Mouse (Mus musculus) E14TG2a.4 (cell line): ENCODE measurements around the gene Tssk1.

ENCODE experiments used
- CTCF ChIP-seq: conservative IDR thresholded peaks from 2 replicates; pipeline ENCODE4 v1.5.1; 2014; ENCODE audit warnings: low read length
- NANOG ChIP-seq: IDR thresholded peaks from 2 replicates; pipeline ENCODE4 v1.6.1; 2014; ENCODE audit warnings: borderline replicate concordance, low read length, mixed read lengths
- POU5F1 ChIP-seq: IDR thresholded peaks from 2 replicates; pipeline ENCODE4 v1.6.1; 2014; ENCODE audit warnings: low read length, borderline replicate concordance

DNA sequence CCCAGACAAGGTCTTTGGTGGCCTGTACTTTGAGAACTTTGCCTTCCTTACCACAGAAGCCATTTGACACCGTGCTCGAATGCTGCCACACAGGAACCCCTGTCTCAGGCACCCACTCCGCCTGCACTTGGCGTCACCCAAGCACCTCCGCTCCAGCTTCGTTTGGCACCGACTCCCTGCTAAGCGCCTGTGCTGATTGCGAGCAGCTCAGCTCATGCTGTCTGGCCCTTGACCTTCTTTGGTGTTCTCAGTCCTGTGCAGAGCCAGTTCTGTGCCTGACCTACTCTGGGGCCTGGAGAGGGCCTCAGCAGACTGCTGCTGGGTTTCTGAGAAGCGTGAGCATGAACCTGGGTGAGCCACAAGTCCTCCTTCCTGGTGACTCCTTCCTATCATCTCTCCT lies 42.8 kb downstream of the Tssk1 start:
- TF ChIP-seq CTCF (no peak), NANOG (no peak), POU5F1 (no peak)
